Mouse (Mus musculus) testis, adult 2 months (tissue): ENCODE results near the gene Gng5. TPM values are rescaled to one million over a fixed set of nuclear protein-coding genes. Genes with fewer than 3 reads are reported as not detected.

Experiments
- H3K27ac ChIP-seq: fragments of 200-500 bp; 2 replicates; pipeline ENCODE4 v1.5.1; 2012; ENCODE audit warnings: low read depth, low read length; ENCODE audit not compliant: control insufficient read depth, insufficient read depth
- H3K27me3 ChIP-seq: fragments of 200-500 bp; 2 replicates; pipeline ENCODE4 v1.6.1; 2012; ENCODE audit warnings: mild to moderate bottlenecking, low read length, moderate library complexity; ENCODE audit not compliant: control insufficient read depth, insufficient read depth
- H3K36me3 ChIP-seq: fragments of 200-500 bp; 2 replicates; pipeline ENCODE4 v1.6.1; 2012; ENCODE audit warnings: mild to moderate bottlenecking, low read length; ENCODE audit not compliant: control insufficient read depth, insufficient read depth
- H3K4me1 ChIP-seq: fragments of 200-500 bp; 2 replicates; pipeline ENCODE4 v1.6.1; 2012; ENCODE audit warnings: low read length; ENCODE audit not compliant: control insufficient read depth, insufficient read depth
- H3K4me3 ChIP-seq: fragments of 200-500 bp; 2 replicates; pipeline ENCODE4 v1.5.1; 2012; ENCODE audit warnings: low read depth, mild to moderate bottlenecking, low read length, moderate library complexity, mixed read lengths; ENCODE audit not compliant: control insufficient read depth
- CTCF ChIP-seq: fragments of 200-500 bp; IDR thresholded peaks from 2 replicates; pipeline ENCODE4 v1.5.1; 2012; ENCODE audit warnings: low read depth, mild to moderate bottlenecking, inconsistent platforms, low read length, moderate library complexity; ENCODE audit not compliant: control insufficient read depth, insufficient read depth, insufficient replicate concordance
- POLR2A ChIP-seq: fragments of 200-500 bp; IDR thresholded peaks from 2 replicates; pipeline ENCODE4 v1.6.1; 2012; ENCODE audit warnings: low read depth, mild to moderate bottlenecking, inconsistent platforms, low read length, moderate library complexity; ENCODE audit not compliant: control insufficient read depth
- polyA plus RNA-seq: library from polyadenylated mRNA; depleted of rRNA; stranded (reverse); fragments of >200 nt; gene quantifications from 2 replicates; pipeline ENCODE4 v1.2.3, GENCODE M21; 2012

The Gng5 gene
- polyA plus RNA-seq, 1 experiment: 566 TPM

DNA sequence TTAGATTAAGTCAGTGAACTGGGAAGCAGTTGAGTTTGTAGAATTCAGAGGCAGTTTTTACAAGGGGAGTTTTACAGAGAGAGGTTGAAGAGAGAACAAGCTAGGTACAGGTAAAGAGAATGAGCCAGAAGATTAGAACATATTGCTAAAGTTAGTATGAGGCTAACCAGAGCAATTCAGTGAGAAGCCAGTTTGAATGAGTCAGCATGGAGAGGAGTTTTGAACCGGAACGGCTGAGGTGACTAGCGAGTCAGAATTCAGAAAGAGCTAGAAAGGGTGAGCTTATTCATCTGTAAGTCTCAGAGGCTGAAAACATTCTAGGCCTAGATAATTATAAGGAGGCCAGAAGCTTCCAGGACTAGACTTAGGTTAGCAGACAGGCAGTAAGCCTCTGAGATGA is 25.2 kb upstream of the Gng5 start:
- Histone ChIP-seq H3K4me1 (no peaks in the 10 kb centered on the region), H3K36me3 (no peaks in the 10 kb centered on the region; the same call in 1 of the 2 replicates), H3K27ac (no peak overlapping the region), H3K27me3 (no peaks in the 10 kb centered on the region), H3K4me3 (no peak overlapping the region)
- TF ChIP-seq POLR2A: no peak
- TF ChIP-seq CTCF: no peak

- H3K4me3 ChIP-seq: no peak overlapping the region
- H3K4me1 ChIP-seq: no peaks in the 10 kb centered on the region
- no peak overlapping the region for H3K27ac ChIP-seq
- TF ChIP-seq CTCF (no peak), POLR2A (no peak)
- no peaks in the 10 kb centered on the region for H3K27me3 ChIP-seq
- H3K36me3 ChIP-seq: 0 out of 2 replicates have a peak, but pooled peaks cover 1% of the 10 kb centered on the region
These were observed 17.6 kb upstream of the Gng5 start for GRCm38 (mm10) chr3:146482044-146482443.

DNA sequence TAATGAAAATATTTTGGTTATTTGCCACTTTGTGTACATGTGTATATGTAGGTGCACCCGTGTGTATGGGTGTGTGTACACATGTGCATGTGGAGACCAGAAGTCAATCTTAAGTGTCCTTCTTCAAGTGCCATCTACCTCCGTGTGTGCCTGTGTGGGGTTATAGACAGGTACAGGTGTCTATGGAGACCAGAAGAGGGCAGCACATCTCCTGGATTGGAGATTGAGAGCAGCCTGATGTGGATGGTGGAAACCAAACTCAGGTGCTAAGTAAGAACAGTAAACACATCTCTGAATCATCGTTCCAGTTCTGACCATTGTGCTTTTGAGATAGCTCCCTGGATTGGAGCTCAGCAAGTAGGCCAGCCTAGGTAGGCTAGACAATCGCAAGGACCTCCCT is 13.1 kb upstream of the Gng5 start:
- Histone ChIP-seq H3K36me3 (0 out of 2 replicates have a peak, but pooled peaks cover 1% of the 10 kb centered on the region), H3K4me1 (no peaks in the 10 kb centered on the region), H3K27ac (no peak overlapping the region), H3K27me3 (no peaks in the 10 kb centered on the region), H3K4me3 (no peak overlapping the region)
- no peak for TF ChIP-seq CTCF

- H3K27me3 ChIP-seq: no peaks in the 10 kb centered on the region
- no peak overlapping the region for H3K27ac ChIP-seq
- H3K36me3 ChIP-seq: no peaks in the 10 kb centered on the region
- H3K4me3 ChIP-seq: no peak overlapping the region
- no peak for TF ChIP-seq POLR2A
- TF ChIP-seq CTCF: no peak
- peaks cover 3% of the 10 kb centered on the region; the same call in 1 of the 2 replicates for H3K4me1 ChIP-seq
These were observed 4.7 kb upstream of the Gng5 start for GRCm38 (mm10) chr3:146494941-146495340.

DNA sequence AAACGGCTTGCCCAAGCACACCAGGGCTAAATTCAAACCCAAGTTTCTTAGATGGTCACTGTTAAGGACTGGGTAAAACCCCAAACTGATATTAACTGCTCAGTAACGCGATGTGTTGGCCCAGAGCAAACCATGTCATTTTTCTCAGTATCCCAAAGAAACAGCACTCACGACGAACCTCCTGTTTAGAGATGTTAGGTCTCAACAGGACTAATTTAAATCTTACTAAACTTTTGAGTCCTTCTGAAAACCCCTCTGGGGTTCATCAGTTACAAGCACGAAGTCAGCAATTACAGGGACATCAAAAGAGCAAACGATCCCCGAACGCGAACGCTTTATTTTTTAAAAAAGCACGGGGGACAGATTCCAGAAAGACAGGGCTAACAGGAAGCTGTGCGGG is 618 bp upstream of the Gng5 start:
- H3K4me1 ChIP-seq: peaks cover 3% of the 10 kb centered on the region; the same call in 1 of the 2 replicates
- peak overlapping the region; percentile 99 for H3K27ac ChIP-seq
- no peaks in the 10 kb centered on the region; the same call in 1 of the 2 replicates for H3K36me3 ChIP-seq
- peak overlapping the region; percentile 90 for H3K4me3 ChIP-seq
- no peak for TF ChIP-seq CTCF
- no peak for TF ChIP-seq POLR2A
- no peaks in the 10 kb centered on the region for H3K27me3 ChIP-seq

DNA sequence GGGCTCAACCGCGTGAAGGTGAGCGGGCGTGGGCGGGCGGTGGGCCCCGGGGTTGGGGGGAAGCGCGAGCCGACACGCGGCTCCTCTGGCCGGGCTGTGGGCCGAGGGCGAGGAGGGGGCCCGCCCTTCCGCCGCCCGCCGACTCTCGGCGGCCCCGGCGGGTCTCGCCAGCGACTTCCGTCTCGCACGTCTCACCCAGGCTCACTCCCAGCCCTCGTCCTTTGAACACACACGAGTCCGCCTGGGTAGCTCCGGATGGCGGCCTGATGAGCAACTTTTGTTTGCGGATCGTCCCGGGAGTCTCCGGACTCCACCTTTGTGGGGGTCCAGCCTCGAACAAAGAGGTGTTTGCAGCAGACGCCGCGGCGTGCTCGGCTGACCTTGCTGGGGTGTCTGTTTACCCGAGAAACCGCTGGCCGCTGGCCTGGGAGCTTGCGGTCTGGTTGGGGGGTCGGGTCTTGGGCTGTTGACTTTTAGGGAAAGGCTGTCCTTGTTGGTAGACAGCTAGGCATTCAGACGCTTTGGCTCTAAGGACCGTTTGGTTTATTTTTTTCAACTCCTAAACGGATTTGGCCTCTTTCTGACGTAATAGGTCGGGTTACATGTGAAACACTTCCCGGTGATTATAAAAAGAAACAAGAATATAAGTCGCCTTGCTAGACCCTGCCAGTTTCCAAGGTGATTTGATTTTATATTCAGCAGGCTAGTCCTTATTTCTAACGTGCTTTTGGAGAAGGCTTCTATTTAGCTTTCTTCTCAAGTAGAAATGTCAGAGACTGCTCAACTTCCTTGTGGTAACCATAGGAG is 599 bp downstream of the Gng5 start:
- Histone ChIP-seq H3K27ac (peak overlapping the region; percentile 94), H3K27me3 (no peaks in the 10 kb centered on the region), H3K4me3 (peak overlapping the region; percentile 90), H3K36me3 (no peaks in the 10 kb centered on the region; the same call in 1 of the 2 replicates), H3K4me1 (peaks cover 3% of the 10 kb centered on the region; the same call in 1 of the 2 replicates)
- TF ChIP-seq POLR2A (no peak), CTCF (no peak)

GRCm38 (mm10) chr3:146500810-146501201 is 1.2 kb downstream of the Gng5 start:
- Histone ChIP-seq H3K4me1 (peaks cover 3% of the 10 kb centered on the region; the same call in 1 of the 2 replicates), H3K27me3 (no peaks in the 10 kb centered on the region), H3K27ac (peak overlapping the region; percentile 57), H3K36me3 (no peaks in the 10 kb centered on the region; the same call in 1 of the 2 replicates), H3K4me3 (peak overlapping the region; percentile 90)
- TF ChIP-seq POLR2A: no peak
- no peak for TF ChIP-seq CTCF
